Mouse (Mus musculus): ENCODE results near the gene Pabpc1l. TPM values are rescaled to one million over a fixed set of nuclear protein-coding genes. Genes with fewer than 3 reads are reported as not detected.

Pabpc1l gene
- polyA plus RNA-seq, 1 experiment: 3.1 TPM

- TF ChIP-seq CTCF (IDR thresholded peaks at IDR 0.05; ENCODE audit: borderline replicate concordance, insufficient read depth, low read depth, low read length): no peak
- TF ChIP-seq POLR2A (IDR thresholded peaks at IDR 0.05; ENCODE audit: borderline replicate concordance, insufficient read depth, low read length): no peak
- WGBS: 88% methylated on average over 6 of the region's 6 CpGs
Observed at GRCm38 (mm10) chr2:163998981-163999380, 26.3 kb upstream of the Pabpc1l start.

GRCm38 (mm10) chr2:164002637-164003036, 22.6 kb upstream of the Pabpc1l start:
- peaks cover 13% of the 10 kb centered on the region for H3K4me1 ChIP-seq (ENCODE audit: control insufficient read depth, insufficient read depth, low read length)
- 73% methylated on average over 3 of the region's 3 CpGs for WGBS
- no peak for TF ChIP-seq CTCF (IDR thresholded peaks at IDR 0.05; ENCODE audit: borderline replicate concordance, insufficient read depth, low read depth, low read length)
- TF ChIP-seq POLR2A (IDR thresholded peaks at IDR 0.05; ENCODE audit: borderline replicate concordance, insufficient read depth, low read length): no peak
- H3K27me3 ChIP-seq (ENCODE audit: control insufficient read depth, insufficient read depth, low read length): no peaks in the 10 kb centered on the region
- no peak for DNase-seq
- H3K4me3 ChIP-seq (replicated peaks; ENCODE audit: insufficient read depth, low read depth, low read length): no peak overlapping the region
- H3K27ac ChIP-seq (ENCODE audit: insufficient read depth, low read length): no peak overlapping the region

More at GRCm38 (mm10) chr2:163998981-163999380, 26.3 kb upstream of the Pabpc1l start:
- DNase-seq: no peak
- Histone ChIP-seq H3K4me1 (ENCODE audit: control insufficient read depth, insufficient read depth, low read length) (peaks cover 13% of the 10 kb centered on the region), H3K4me3 (replicated peaks; ENCODE audit: insufficient read depth, low read depth, low read length) (no peak overlapping the region), H3K27ac (ENCODE audit: insufficient read depth, low read length) (no peak overlapping the region), H3K27me3 (ENCODE audit: control insufficient read depth, insufficient read depth, low read length) (no peaks in the 10 kb centered on the region)

GRCm38 (mm10) chr2:164004503-164004902, 20.7 kb upstream of the Pabpc1l start:
- Histone ChIP-seq H3K27ac (ENCODE audit: insufficient read depth, low read length) (no peak overlapping the region), H3K4me3 (replicated peaks; ENCODE audit: insufficient read depth, low read depth, low read length) (no peak overlapping the region), H3K27me3 (ENCODE audit: control insufficient read depth, insufficient read depth, low read length) (no peaks in the 10 kb centered on the region), H3K4me1 (ENCODE audit: control insufficient read depth, insufficient read depth, low read length) (peaks cover 9% of the 10 kb centered on the region)
- DNase-seq: no peak
- 71% methylated on average over 5 of the region's 5 CpGs for WGBS
- no peak for TF ChIP-seq POLR2A (IDR thresholded peaks at IDR 0.05; ENCODE audit: borderline replicate concordance, insufficient read depth, low read length)
- no peak for TF ChIP-seq CTCF (IDR thresholded peaks at IDR 0.05; ENCODE audit: borderline replicate concordance, insufficient read depth, low read depth, low read length)

DNA sequence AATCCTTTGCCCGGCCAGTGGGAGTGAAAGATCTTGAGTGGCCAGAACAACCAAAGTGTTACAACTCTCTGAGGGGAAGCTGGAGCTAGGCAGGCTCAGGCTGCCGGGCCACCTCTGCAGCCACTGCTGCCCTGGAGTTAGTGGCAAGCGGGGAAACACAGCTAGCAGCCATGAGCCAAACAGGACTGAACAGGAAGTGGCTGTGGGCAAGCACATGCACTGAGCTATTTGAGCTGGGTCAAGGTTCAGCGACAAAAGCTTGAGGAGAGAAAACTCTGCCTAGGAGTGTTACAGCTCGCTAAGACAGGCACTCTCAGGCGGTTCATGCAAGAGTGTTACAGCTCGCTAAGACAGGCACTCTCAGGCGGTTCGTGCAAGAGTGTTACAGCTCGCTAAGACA, 18.3 kb upstream of the Pabpc1l start:
- Histone ChIP-seq H3K27me3 (ENCODE audit: control insufficient read depth, insufficient read depth, low read length) (no peaks in the 10 kb centered on the region), H3K4me1 (ENCODE audit: control insufficient read depth, insufficient read depth, low read length) (peaks cover 19% of the 10 kb centered on the region), H3K4me3 (replicated peaks; ENCODE audit: insufficient read depth, low read depth, low read length) (no peak overlapping the region), H3K27ac (ENCODE audit: insufficient read depth, low read length) (no peak overlapping the region)
- no peak for DNase-seq
- 88% methylated on average over 10 of the region's 10 CpGs for WGBS
- TF ChIP-seq CTCF (IDR thresholded peaks at IDR 0.05; ENCODE audit: borderline replicate concordance, insufficient read depth, low read depth, low read length): no peak

GRCm38 (mm10) chr2:164007547-164007946, 17.7 kb upstream of the Pabpc1l start:
- no peak for DNase-seq
- Histone ChIP-seq H3K4me3 (replicated peaks; ENCODE audit: insufficient read depth, low read depth, low read length) (no peak overlapping the region), H3K27ac (ENCODE audit: insufficient read depth, low read length) (no peak overlapping the region; the same call in 1 of the 2 replicates), H3K27me3 (ENCODE audit: control insufficient read depth, insufficient read depth, low read length) (no peaks in the 10 kb centered on the region), H3K4me1 (ENCODE audit: control insufficient read depth, insufficient read depth, low read length) (peaks cover 19% of the 10 kb centered on the region)
- TF ChIP-seq POLR2A (IDR thresholded peaks at IDR 0.05; ENCODE audit: borderline replicate concordance, insufficient read depth, low read length) (no peak), CTCF (IDR thresholded peaks at IDR 0.05; ENCODE audit: borderline replicate concordance, insufficient read depth, low read depth, low read length) (no peak)
- WGBS: 84% methylated on average over 8 of the region's 8 CpGs

DNA sequence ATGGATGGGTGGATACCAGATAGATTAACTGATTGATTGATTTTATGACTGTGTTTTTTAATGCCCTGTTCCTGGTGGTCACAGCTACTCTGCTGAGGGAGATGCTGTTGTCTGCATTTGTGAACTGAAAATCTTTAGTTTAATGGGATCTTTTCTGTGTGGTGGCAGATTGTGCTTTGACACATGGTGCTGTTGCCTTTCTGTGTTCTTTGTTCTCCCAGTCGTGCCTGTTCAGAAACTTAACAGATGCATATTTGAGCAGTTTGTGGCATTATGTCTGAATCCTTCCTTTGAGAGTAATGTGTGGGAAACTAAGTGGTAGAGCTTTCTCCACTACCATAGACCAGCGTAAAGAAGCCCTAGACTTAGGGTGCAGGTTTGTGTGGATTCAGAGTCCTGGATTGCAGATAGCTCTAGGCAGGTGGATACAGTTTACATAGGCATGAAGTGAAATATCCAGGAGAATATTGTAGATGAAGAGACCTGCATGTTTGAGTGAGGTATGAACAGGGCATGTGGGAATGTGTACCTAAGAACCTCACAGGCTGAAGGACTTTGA, 17.2 kb upstream of the Pabpc1l start:
- TF ChIP-seq POLR2A (IDR thresholded peaks at IDR 0.05; ENCODE audit: borderline replicate concordance, insufficient read depth, low read length): no peak
- TF ChIP-seq CTCF (IDR thresholded peaks at IDR 0.05; ENCODE audit: borderline replicate concordance, insufficient read depth, low read depth, low read length): no peak
- Histone ChIP-seq H3K27ac (ENCODE audit: insufficient read depth, low read length) (no peak overlapping the region; the same call in 1 of the 2 replicates), H3K27me3 (ENCODE audit: control insufficient read depth, insufficient read depth, low read length) (no peaks in the 10 kb centered on the region), H3K4me1 (ENCODE audit: control insufficient read depth, insufficient read depth, low read length) (peaks cover 15% of the 10 kb centered on the region), H3K4me3 (replicated peaks; ENCODE audit: insufficient read depth, low read depth, low read length) (no peak overlapping the region)
- no peak for DNase-seq
- WGBS: 56% methylated on average over 2 of the region's 2 CpGs

DNA sequence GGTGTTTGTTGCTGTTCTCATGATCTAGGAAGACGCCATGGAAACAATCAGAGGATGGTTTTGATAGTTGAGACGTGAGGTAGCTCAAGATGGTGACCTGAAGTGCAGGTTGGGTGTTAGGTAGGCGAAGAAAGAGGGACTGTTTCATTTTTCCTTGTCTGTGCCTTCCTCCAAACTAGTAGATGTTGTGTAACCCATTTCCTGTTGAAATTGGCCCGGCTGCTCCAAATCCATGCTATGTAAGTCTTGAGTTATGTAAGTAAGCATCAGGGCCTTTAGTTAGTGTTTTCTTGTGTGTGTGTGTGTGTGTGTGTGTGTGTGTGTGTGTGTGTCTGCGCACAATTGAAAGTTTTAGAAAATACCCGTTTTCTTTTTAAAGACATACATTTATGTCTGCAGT, 16.0 kb upstream of the Pabpc1l start:
- peak in 1 of 2 experiments; percentile 12 for DNase-seq

GRCm38 (mm10) chr2:164010496-164010895, 14.8 kb upstream of the Pabpc1l start:
- TF ChIP-seq CTCF (IDR thresholded peaks at IDR 0.05; ENCODE audit: borderline replicate concordance, insufficient read depth, low read depth, low read length) (no peak), POLR2A (IDR thresholded peaks at IDR 0.05; ENCODE audit: borderline replicate concordance, insufficient read depth, low read length) (no peak)
- no peak overlapping the region for H3K27ac ChIP-seq (ENCODE audit: insufficient read depth, low read length)
- no peak overlapping the region for H3K4me3 ChIP-seq (replicated peaks; ENCODE audit: insufficient read depth, low read depth, low read length)
- H3K27me3 ChIP-seq (ENCODE audit: control insufficient read depth, insufficient read depth, low read length): no peaks in the 10 kb centered on the region
- 67% methylated on average over 5 of the region's 5 CpGs for WGBS
- H3K4me1 ChIP-seq (ENCODE audit: control insufficient read depth, insufficient read depth, low read length): peaks cover 13% of the 10 kb centered on the region
- no peak for DNase-seq

More for the DNA sequence above, 16.0 kb upstream of the Pabpc1l start:
- 84% methylated on average over 6 of the region's 6 CpGs for WGBS
- Histone ChIP-seq H3K27me3 (ENCODE audit: control insufficient read depth, insufficient read depth, low read length) (no peaks in the 10 kb centered on the region), H3K27ac (ENCODE audit: insufficient read depth, low read length) (no peak overlapping the region), H3K4me3 (replicated peaks; ENCODE audit: insufficient read depth, low read depth, low read length) (no peak overlapping the region), H3K4me1 (ENCODE audit: control insufficient read depth, insufficient read depth, low read length) (peaks cover 13% of the 10 kb centered on the region)
- TF ChIP-seq CTCF (IDR thresholded peaks at IDR 0.05; ENCODE audit: borderline replicate concordance, insufficient read depth, low read depth, low read length) (no peak), POLR2A (IDR thresholded peaks at IDR 0.05; ENCODE audit: borderline replicate concordance, insufficient read depth, low read length) (no peak)

Measured in cerebellum, adult 2 months (tissue).